Mouse (Mus musculus) liver, adult 2 months (tissue): Measurements from ENCODE around the gene Camkmt.

Experiments used
- CTCF ChIP-seq: fragments of 200-500 bp; IDR thresholded peaks from 2 replicates; pipeline ENCODE4 v1.5.1; 2011; ENCODE audit warnings: low read depth, low read length, control low read depth
- POLR2A ChIP-seq: fragments of 200-500 bp; IDR thresholded peaks from 2 replicates; pipeline ENCODE4 v1.6.1; 2011; ENCODE audit warnings: low read length, control low read depth; ENCODE audit not compliant: insufficient read depth; ENCODE audit errors: extremely low read depth

GRCm38 (mm10) chr17:85355356-85355755 is 265.0 kb downstream of the Camkmt start:
- TF ChIP-seq CTCF (no peak), POLR2A (no peak)
